Mouse (Mus musculus) CH12.LX (cell line): Measurements from ENCODE around the gene T.
"Not testable (repeated sequence)": the region's sequence is repeated elsewhere in the genome, so short reads cannot be mapped to it uniquely, and the experiment has no call there.

Source experiments
- CTCF ChIP-seq, 2 experiments: IDR thresholded peaks in 1 of 2; conservative IDR thresholded peaks in 1 of 2; 2 replicates each; pipeline ENCODE4 v1.5.1; 2011 to 2012; ENCODE audit warnings: low read depth in 2 of 2, low read length in 2 of 2, improper control_type of control experiment in 1 of 2, inconsistent platforms in 1 of 2, mild to moderate bottlenecking in 1 of 2, moderate library complexity in 1 of 2
- EP300 ChIP-seq: IDR thresholded peaks from 2 replicates; pipeline ENCODE4 v1.6.1; 2011; ENCODE audit warnings: low read length, improper control_type of control experiment
- GABPA ChIP-seq: IDR thresholded peaks from 2 replicates; pipeline ENCODE4 v1.6.1; 2012; ENCODE audit warnings: low read depth, low read length, improper control_type of control experiment, inconsistent platforms; ENCODE audit not compliant: insufficient replicate concordance
- HCFC1 ChIP-seq: IDR thresholded peaks from 2 replicates; pipeline ENCODE4 v1.6.1; 2012; ENCODE audit warnings: low read depth, mild to moderate bottlenecking, inconsistent platforms, low read length, improper control_type of control experiment
- MAX ChIP-seq: IDR thresholded peaks from 2 replicates; pipeline ENCODE4 v1.6.1; 2011; ENCODE audit warnings: low read length, improper control_type of control experiment
- MAZ ChIP-seq: IDR thresholded peaks from 2 replicates; pipeline ENCODE4 v1.6.1; 2012; ENCODE audit warnings: low read depth, mild to moderate bottlenecking, inconsistent platforms, low read length, improper control_type of control experiment, moderate library complexity
- POLR2A ChIP-seq: IDR thresholded peaks from 2 replicates; pipeline ENCODE4 v1.6.1; 2011; ENCODE audit warnings: low read depth, mild to moderate bottlenecking, improper control_type of control experiment, low read length
- POLR2AphosphoS2 ChIP-seq: IDR thresholded peaks from 2 replicates; pipeline ENCODE4 v1.6.1; 2011; ENCODE audit warnings: low read depth, low read length, improper control_type of control experiment
- SIN3A ChIP-seq: IDR thresholded peaks from 2 replicates; pipeline ENCODE4 v1.6.1; 2012; ENCODE audit warnings: low read length, improper control_type of control experiment, inconsistent platforms

DNA sequence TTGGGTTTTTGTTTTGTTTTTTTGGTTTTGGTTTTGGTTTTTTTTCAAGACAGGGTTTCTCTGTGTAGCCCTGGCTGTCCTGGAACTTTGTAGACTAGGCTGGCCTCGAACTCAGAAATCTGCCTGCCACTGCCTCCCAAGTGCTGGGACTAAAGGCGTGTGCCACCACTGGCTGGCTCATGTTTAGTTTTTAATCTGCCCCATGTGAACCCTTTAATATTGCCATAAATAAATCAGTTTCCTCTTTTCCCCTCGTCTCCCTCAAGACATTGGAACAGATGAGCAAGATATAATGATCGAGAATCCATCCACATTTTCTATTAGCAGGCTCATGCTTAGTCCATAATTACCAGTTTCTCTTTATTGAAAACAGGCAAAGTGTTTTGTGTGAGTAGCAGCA lies 26.2 kb upstream of the T start:
- not testable (repeated sequence) for TF ChIP-seq POLR2A; POLR2AphosphoS2; EP300; CTCF (conservative IDR thresholded peaks at IDR 0.05 in 1 of 2, IDR thresholded peaks at IDR 0.05 in 1 of 2; ENCODE audit: low read depth in 2 of 2, low read length in 2 of 2); MAX; SIN3A; GABPA; MAZ; HCFC1
